In genomic region chr5:83238848-83239452, GRCm38 (mm10) we compare ENCODE assay signal across 23 mouse cellular contexts.
DNase-seq lines count a peak whose midpoint lies in the region; ATAC-seq and TF ChIP-seq lines count a peak whose summit lies in the region.
"Had no signal": no experiment of that assay in that cellular context is flagged by ENCODE, and none has a peak within 500 bp of the region (broad histone marks: within the 10 kb centered on the region; RNA-seq: fewer than 3 reads in every experiment).

No protein-coding gene starts in this region.

- H3K36me3 ChIP-seq in hindbrain, embryonic 11.5 days (ENCODE audit: control insufficient read depth, insufficient read depth, low read length), result no peaks in the 10 kb centered on the region
- no peaks in the 10 kb centered on the region for H3K36me3 ChIP-seq in hindbrain, postnatal 0 days (ENCODE audit: insufficient read depth, low read length)
- H3K36me3 ChIP-seq in kidney, postnatal 0 days (ENCODE audit: insufficient read depth, low read length), result no peaks in the 10 kb centered on the region
- no peaks in the 10 kb centered on the region for H3K36me3 ChIP-seq in forebrain, embryonic 16.5 days (ENCODE audit: control insufficient read depth, insufficient read depth)
- H3K36me3 ChIP-seq: heart, embryonic 13.5 days; hindbrain, embryonic 13.5 days; liver, embryonic 13.5 days had no signal

- H3K9me3 ChIP-seq in hindbrain, embryonic 11.5 days (ENCODE audit: control insufficient read depth, low read length), result no peaks in the 10 kb centered on the region
- H3K9me3 ChIP-seq in hindbrain, postnatal 0 days (ENCODE audit: low read length), result no peaks in the 10 kb centered on the region
- H3K9me3 ChIP-seq in kidney, postnatal 0 days (replicated peaks; ENCODE audit: low read length), result no peaks in the 10 kb centered on the region
- no peaks in the 10 kb centered on the region for H3K9me3 ChIP-seq in forebrain, embryonic 16.5 days (ENCODE audit: control insufficient read depth, low read length)
- H3K9me3 ChIP-seq: heart, embryonic 13.5 days; hindbrain, embryonic 13.5 days; liver, embryonic 13.5 days had no signal

- no peaks in the 10 kb centered on the region for H3K4me1 ChIP-seq in hindbrain, embryonic 11.5 days (replicated peaks; ENCODE audit: control insufficient read depth, insufficient read depth, low read length)
- H3K4me1 ChIP-seq in hindbrain, postnatal 0 days (ENCODE audit: insufficient read depth, low read length), result no peaks in the 10 kb centered on the region
- H3K4me1 ChIP-seq in kidney, postnatal 0 days (replicated peaks; ENCODE audit: insufficient read depth, low read length), result no peaks in the 10 kb centered on the region
- no peaks in the 10 kb centered on the region for H3K4me1 ChIP-seq in forebrain, embryonic 16.5 days (replicated peaks; ENCODE audit: control insufficient read depth, insufficient read depth, low read length)
- H3K4me1 ChIP-seq: heart, embryonic 13.5 days; liver, embryonic 13.5 days had no signal

- H3K27me3 ChIP-seq in hindbrain, embryonic 11.5 days (ENCODE audit: control insufficient read depth, insufficient read depth, low read length), result no peaks in the 10 kb centered on the region
- H3K27me3 ChIP-seq in hindbrain, postnatal 0 days (ENCODE audit: insufficient read depth, low read length), result no peaks in the 10 kb centered on the region
- no peaks in the 10 kb centered on the region for H3K27me3 ChIP-seq in kidney, postnatal 0 days (ENCODE audit: insufficient read depth, low read length)
- no peaks in the 10 kb centered on the region for H3K27me3 ChIP-seq in forebrain, embryonic 16.5 days (replicated peaks; ENCODE audit: control insufficient read depth, insufficient read depth, low read length)
- H3K27me3 ChIP-seq: heart, embryonic 13.5 days; hindbrain, embryonic 13.5 days; liver, embryonic 13.5 days; Patski had no signal

- H3K4me2 ChIP-seq in hindbrain, embryonic 11.5 days (replicated peaks; ENCODE audit: low read depth, low read length), result no peak overlapping the region
- H3K4me2 ChIP-seq in hindbrain, postnatal 0 days (ENCODE audit: low read depth, low read length), result no peak overlapping the region
- H3K4me2 ChIP-seq in kidney, postnatal 0 days (ENCODE audit: low read length), result no peak overlapping the region
- no peak overlapping the region for H3K4me2 ChIP-seq in forebrain, embryonic 16.5 days (ENCODE audit: low read length)
- H3K4me2 ChIP-seq: heart, embryonic 13.5 days; hindbrain, embryonic 13.5 days; liver, embryonic 13.5 days had no signal

- no peak overlapping the region for H3K9ac ChIP-seq in hindbrain, embryonic 11.5 days (ENCODE audit: low read depth, low read length)
- H3K9ac ChIP-seq in hindbrain, postnatal 0 days (replicated peaks; ENCODE audit: low read length), result no peak overlapping the region
- H3K9ac ChIP-seq in kidney, postnatal 0 days (ENCODE audit: low read depth, low read length), result no peak overlapping the region
- H3K9ac ChIP-seq in forebrain, embryonic 16.5 days (replicated peaks; ENCODE audit: low read depth, low read length), result no peak overlapping the region
- H3K9ac ChIP-seq: heart, embryonic 13.5 days; hindbrain, embryonic 13.5 days; liver, embryonic 13.5 days had no signal

- WGBS in hindbrain, embryonic 11.5 days, result 29% methylated on average over 5 of the region's 5 CpGs
- WGBS in hindbrain, postnatal 0 days, result 24% methylated on average over 5 of the region's 5 CpGs
- WGBS in kidney, postnatal 0 days, result 52% methylated on average over 5 of the region's 5 CpGs
- 4% methylated on average over 5 of the region's 5 CpGs for WGBS in forebrain, embryonic 16.5 days

- H3K27ac ChIP-seq in hindbrain, embryonic 11.5 days (ENCODE audit: low read depth, low read length), result no peak overlapping the region
- no peak overlapping the region for H3K27ac ChIP-seq in hindbrain, postnatal 0 days
- no peak overlapping the region for H3K27ac ChIP-seq in kidney, postnatal 0 days
- no peak overlapping the region for H3K27ac ChIP-seq in forebrain, embryonic 16.5 days (ENCODE audit: low read length)
- H3K27ac ChIP-seq: heart, adult 2 months; heart, embryonic 13.5 days; hindbrain, embryonic 13.5 days; left cerebral cortex, adult 2 months; liver, embryonic 13.5 days had no signal

- peak; percentile 49 for ATAC-seq in hindbrain, embryonic 11.5 days (ENCODE audit: low FRiP score)
- no peak for ATAC-seq in hindbrain, postnatal 0 days
- peak; percentile 59; the same call in 1 of the 2 replicates for ATAC-seq in kidney, postnatal 0 days (replicated peaks; ENCODE audit: low FRiP score, low read depth)
- no peak for ATAC-seq in forebrain, embryonic 16.5 days
- ATAC-seq: midbrain, embryonic 16.5 days; Patski had no signal

- no peak overlapping the region for H3K4me3 ChIP-seq in hindbrain, embryonic 11.5 days (ENCODE audit: low read depth, low read length)
- no peak overlapping the region for H3K4me3 ChIP-seq in hindbrain, postnatal 0 days (ENCODE audit: low read length)
- H3K4me3 ChIP-seq in kidney, postnatal 0 days (replicated peaks; ENCODE audit: low read depth, low read length), result no peak overlapping the region
- no peak overlapping the region for H3K4me3 ChIP-seq in forebrain, embryonic 16.5 days (replicated peaks; ENCODE audit: low read length)
- H3K4me3 ChIP-seq: heart, adult 2 months; heart, embryonic 13.5 days; hindbrain, embryonic 13.5 days; left cerebral cortex, adult 2 months; liver, embryonic 13.5 days; myocyte had no signal

- DNase-seq in hindbrain, embryonic 11.5 days (ENCODE audit: low spot score), result peak; percentile 9
- DNase-seq in hindbrain, postnatal 0 days (ENCODE audit: low spot score), result no peak
- peak; percentile 9 for DNase-seq in kidney, postnatal 0 days (ENCODE audit: low spot score)
- DNase-seq in kidney, postnatal 36 days, result no peak
- peak; percentile 28 for DNase-seq in embryo, embryonic 10.5 days (ENCODE audit: low spot score)
- DNase-seq in retina, postnatal 1 day, result peak; percentile 47
- DNase-seq: adrenal gland, adult 2 months; cerebellum, adult 11-12 months; cerebellum, postnatal 10 days; gastrocnemius, postnatal 36 days; heart, adult 2 months; heart, postnatal 14 days; layer of hippocampus, adult 9-11 months; liver, embryonic 13.5 days; lung, adult 2 months; lung, postnatal 14 days had no signal

- no peak for TF ChIP-seq CTCF in hindbrain, postnatal 0 days (IDR thresholded peaks at IDR 0.05; ENCODE audit: low read depth)
- no peak for TF ChIP-seq CTCF in kidney, postnatal 0 days (IDR thresholded peaks at IDR 0.05; ENCODE audit: low read depth)

Comparison
In these comparisons a context has a peak if more than half of its experiments do, and no peak if none do; other contexts are left out.
1. ATAC-seq: peak in hindbrain, embryonic 11.5 days (single experiment) and kidney, postnatal 0 days (single experiment); none in hindbrain, postnatal 0 days (single experiment) and forebrain, embryonic 16.5 days (single experiment).
2. DNase-seq: peak in hindbrain, embryonic 11.5 days (single experiment), kidney, postnatal 0 days (single experiment), embryo, embryonic 10.5 days (single experiment) and retina, postnatal 1 day (single experiment); none in hindbrain, postnatal 0 days (single experiment) and kidney, postnatal 36 days (0 of 2).